Mouse (Mus musculus): Measurements from ENCODE around the gene Hnrnpa3.

DNA sequence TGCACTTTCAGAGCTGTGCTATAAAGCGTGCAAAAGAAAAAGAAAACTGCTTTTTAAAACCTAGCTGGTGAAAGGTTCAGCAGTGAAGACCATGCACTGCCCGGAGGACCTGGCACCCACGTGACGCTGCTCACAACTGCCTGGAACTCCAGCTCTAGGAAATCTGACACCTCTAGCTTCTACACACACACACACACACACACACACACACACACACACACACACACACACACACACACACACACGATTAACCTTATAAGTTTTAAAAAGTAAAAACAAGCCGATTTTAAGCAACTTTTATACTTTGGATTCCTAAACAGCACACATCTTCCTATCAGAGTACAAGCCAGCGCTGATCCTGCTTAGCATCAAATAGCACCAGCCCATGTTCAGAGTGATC lies 22.4 kb downstream of the Hnrnpa3 start:
- TF ChIP-seq CTCF (IDR thresholded peaks at IDR 0.05; ENCODE audit: low read depth) = no peak
- no peak for TF ChIP-seq EP300 (optimal IDR thresholded peaks at IDR 0.05)

Data from stomach, postnatal 0 days (tissue).